Mouse (Mus musculus): ENCODE data around the gene Lrr1. TPM values are rescaled to one million over a fixed set of nuclear protein-coding genes. Genes with fewer than 3 reads are reported as not detected.

Gene Lrr1
- polyA plus RNA-seq, 1 experiment from 2014 or later, result 4.7 TPM

- Histone ChIP-seq H3K27ac (ENCODE audit: low read depth, low read length) (no peak overlapping the region), H3K36me3 (ENCODE audit: control insufficient read depth, insufficient read depth, low read length) (no peaks in the 10 kb centered on the region), H3K4me3 (ENCODE audit: low read length) (no peak overlapping the region), H3K9me3 (ENCODE audit: control insufficient read depth, low read length) (no peaks in the 10 kb centered on the region), H3K4me2 (ENCODE audit: low read length) (no peak overlapping the region), H3K4me1 (ENCODE audit: control insufficient read depth, insufficient read depth, low read depth, low read length) (0 out of 2 replicates have a peak, but pooled peaks cover 3% of the 10 kb centered on the region), H3K9ac (ENCODE audit: low read depth, low read length) (no peak overlapping the region), H3K27me3 (replicated peaks; ENCODE audit: control insufficient read depth, insufficient read depth, low read length) (no peaks in the 10 kb centered on the region)
- WGBS, result 94% methylated on average over 8 of the region's 8 CpGs
- ATAC-seq, result no peak
Measured at GRCm38 (mm10) chr12:69207396-69207795, 38.8 kb downstream of the Lrr1 start.

GRCm38 (mm10) chr12:69207926-69208325 is 39.3 kb downstream of the Lrr1 start:
- Histone ChIP-seq H3K36me3 (ENCODE audit: control insufficient read depth, insufficient read depth, low read length) (no peaks in the 10 kb centered on the region), H3K27ac (ENCODE audit: low read depth, low read length) (no peak overlapping the region), H3K4me3 (ENCODE audit: low read length) (no peak overlapping the region), H3K27me3 (replicated peaks; ENCODE audit: control insufficient read depth, insufficient read depth, low read length) (no peaks in the 10 kb centered on the region), H3K4me1 (ENCODE audit: control insufficient read depth, insufficient read depth, low read depth, low read length) (0 out of 2 replicates have a peak, but pooled peaks cover 3% of the 10 kb centered on the region), H3K9me3 (ENCODE audit: control insufficient read depth, low read length) (no peaks in the 10 kb centered on the region), H3K9ac (ENCODE audit: low read depth, low read length) (no peak overlapping the region), H3K4me2 (ENCODE audit: low read length) (no peak overlapping the region)
- WGBS, result 97% methylated on average over 7 of the region's 7 CpGs
- ATAC-seq, result no peak

- H3K4me2 ChIP-seq (ENCODE audit: low read length), result no peak overlapping the region
- WGBS, result 92% methylated on average over 2 of the region's 2 CpGs
- H3K36me3 ChIP-seq (ENCODE audit: control insufficient read depth, insufficient read depth, low read length), result no peaks in the 10 kb centered on the region
- H3K4me1 ChIP-seq (ENCODE audit: control insufficient read depth, insufficient read depth, low read depth, low read length), result 0 out of 2 replicates have a peak, but pooled peaks cover 3% of the 10 kb centered on the region
- H3K27me3 ChIP-seq (replicated peaks; ENCODE audit: control insufficient read depth, insufficient read depth, low read length), result no peaks in the 10 kb centered on the region
- H3K27ac ChIP-seq (ENCODE audit: low read depth, low read length), result no peak overlapping the region
- H3K9me3 ChIP-seq (ENCODE audit: control insufficient read depth, low read length), result no peaks in the 10 kb centered on the region
- ATAC-seq, result no peak
- no peak overlapping the region for H3K4me3 ChIP-seq (ENCODE audit: low read length)
- H3K9ac ChIP-seq (ENCODE audit: low read depth, low read length), result no peak overlapping the region
Measured at GRCm38 (mm10) chr12:69208520-69208919, 39.9 kb downstream of the Lrr1 start.

- Histone ChIP-seq H3K4me2 (ENCODE audit: low read length) (no peak overlapping the region), H3K27me3 (replicated peaks; ENCODE audit: control insufficient read depth, insufficient read depth, low read length) (no peaks in the 10 kb centered on the region), H3K4me3 (ENCODE audit: low read length) (no peak overlapping the region), H3K9ac (ENCODE audit: low read depth, low read length) (no peak overlapping the region), H3K36me3 (ENCODE audit: control insufficient read depth, insufficient read depth, low read length) (no peaks in the 10 kb centered on the region), H3K4me1 (ENCODE audit: control insufficient read depth, insufficient read depth, low read depth, low read length) (no peaks in the 10 kb centered on the region), H3K9me3 (ENCODE audit: control insufficient read depth, low read length) (no peaks in the 10 kb centered on the region), H3K27ac (ENCODE audit: low read depth, low read length) (no peak overlapping the region)
- 91% methylated on average over 18 of the region's 18 CpGs for WGBS
- no peak for ATAC-seq
Measured at GRCm38 (mm10) chr12:69210056-69210979, 41.7 kb downstream of the Lrr1 start.

- 81% methylated on average over 5 of the region's 5 CpGs for WGBS
- Histone ChIP-seq H3K9me3 (ENCODE audit: control insufficient read depth, low read length) (no peaks in the 10 kb centered on the region), H3K4me2 (ENCODE audit: low read length) (no peak overlapping the region), H3K9ac (ENCODE audit: low read depth, low read length) (no peak overlapping the region), H3K27ac (ENCODE audit: low read depth, low read length) (no peak overlapping the region), H3K36me3 (ENCODE audit: control insufficient read depth, insufficient read depth, low read length) (no peaks in the 10 kb centered on the region), H3K4me1 (ENCODE audit: control insufficient read depth, insufficient read depth, low read depth, low read length) (no peaks in the 10 kb centered on the region), H3K27me3 (replicated peaks; ENCODE audit: control insufficient read depth, insufficient read depth, low read length) (no peaks in the 10 kb centered on the region), H3K4me3 (ENCODE audit: low read length) (no peak overlapping the region)
- no peak for ATAC-seq
Measured at GRCm38 (mm10) chr12:69211057-69211456, 42.4 kb downstream of the Lrr1 start.

- no peaks in the 10 kb centered on the region for H3K9me3 ChIP-seq (ENCODE audit: control insufficient read depth, low read length)
- no peak for ATAC-seq
- 94% methylated on average over 13 of the region's 13 CpGs for WGBS
Measured at GRCm38 (mm10) chr12:69213186-69213777, 44.7 kb downstream of the Lrr1 start.

GRCm38 (mm10) chr12:69214393-69214792 is 45.8 kb downstream of the Lrr1 start:
- H3K4me2 ChIP-seq (ENCODE audit: low read length), result no peak overlapping the region
- H3K4me1 ChIP-seq (ENCODE audit: control insufficient read depth, insufficient read depth, low read depth, low read length), result no peaks in the 10 kb centered on the region
- no peak overlapping the region for H3K4me3 ChIP-seq (ENCODE audit: low read length)
- no peaks in the 10 kb centered on the region for H3K9me3 ChIP-seq (ENCODE audit: control insufficient read depth, low read length)
- H3K36me3 ChIP-seq (ENCODE audit: control insufficient read depth, insufficient read depth, low read length), result no peaks in the 10 kb centered on the region
- 94% methylated on average over 7 of the region's 7 CpGs for WGBS
- no peak overlapping the region for H3K9ac ChIP-seq (ENCODE audit: low read depth, low read length)
- no peak overlapping the region for H3K27ac ChIP-seq (ENCODE audit: low read depth, low read length)
- ATAC-seq, result no peak
- no peaks in the 10 kb centered on the region for H3K27me3 ChIP-seq (replicated peaks; ENCODE audit: control insufficient read depth, insufficient read depth, low read length)

More at GRCm38 (mm10) chr12:69213186-69213777, 44.7 kb downstream of the Lrr1 start:
- no peaks in the 10 kb centered on the region for H3K27me3 ChIP-seq (replicated peaks; ENCODE audit: control insufficient read depth, insufficient read depth, low read length)
- no peak overlapping the region for H3K4me2 ChIP-seq (ENCODE audit: low read length)
- no peaks in the 10 kb centered on the region for H3K4me1 ChIP-seq (ENCODE audit: control insufficient read depth, insufficient read depth, low read depth, low read length)
- H3K36me3 ChIP-seq (ENCODE audit: control insufficient read depth, insufficient read depth, low read length), result no peaks in the 10 kb centered on the region
- H3K27ac ChIP-seq (ENCODE audit: low read depth, low read length), result no peak overlapping the region
- H3K9ac ChIP-seq (ENCODE audit: low read depth, low read length), result no peak overlapping the region
- H3K4me3 ChIP-seq (ENCODE audit: low read length), result no peak overlapping the region

GRCm38 (mm10) chr12:69215000-69215785 is 46.6 kb downstream of the Lrr1 start:
- WGBS, result 82% methylated on average over 3 of the region's 3 CpGs
- Histone ChIP-seq H3K4me1 (ENCODE audit: control insufficient read depth, insufficient read depth, low read depth, low read length) (no peaks in the 10 kb centered on the region), H3K27ac (ENCODE audit: low read depth, low read length) (no peak overlapping the region), H3K27me3 (replicated peaks; ENCODE audit: control insufficient read depth, insufficient read depth, low read length) (no peaks in the 10 kb centered on the region), H3K9me3 (ENCODE audit: control insufficient read depth, low read length) (no peaks in the 10 kb centered on the region), H3K36me3 (ENCODE audit: control insufficient read depth, insufficient read depth, low read length) (no peaks in the 10 kb centered on the region), H3K4me3 (ENCODE audit: low read length) (no peak overlapping the region), H3K4me2 (ENCODE audit: low read length) (no peak overlapping the region), H3K9ac (ENCODE audit: low read depth, low read length) (no peak overlapping the region)
- ATAC-seq, result no peak

- Histone ChIP-seq H3K36me3 (ENCODE audit: control insufficient read depth, insufficient read depth, low read length) (no peaks in the 10 kb centered on the region), H3K27ac (ENCODE audit: low read depth, low read length) (no peak overlapping the region), H3K4me2 (ENCODE audit: low read length) (no peak overlapping the region), H3K9ac (ENCODE audit: low read depth, low read length) (no peak overlapping the region), H3K27me3 (replicated peaks; ENCODE audit: control insufficient read depth, insufficient read depth, low read length) (no peaks in the 10 kb centered on the region), H3K4me3 (ENCODE audit: low read length) (no peak overlapping the region), H3K4me1 (ENCODE audit: control insufficient read depth, insufficient read depth, low read depth, low read length) (no peaks in the 10 kb centered on the region), H3K9me3 (ENCODE audit: control insufficient read depth, low read length) (no peaks in the 10 kb centered on the region)
- WGBS, result 94% methylated on average over 7 of the region's 7 CpGs
- no peak for ATAC-seq
Measured at GRCm38 (mm10) chr12:69216587-69216986, 48.0 kb downstream of the Lrr1 start.

All from hindbrain, embryonic 16.5 days (tissue).